Mouse (Mus musculus): ENCODE results near the gene Mog.

DNA sequence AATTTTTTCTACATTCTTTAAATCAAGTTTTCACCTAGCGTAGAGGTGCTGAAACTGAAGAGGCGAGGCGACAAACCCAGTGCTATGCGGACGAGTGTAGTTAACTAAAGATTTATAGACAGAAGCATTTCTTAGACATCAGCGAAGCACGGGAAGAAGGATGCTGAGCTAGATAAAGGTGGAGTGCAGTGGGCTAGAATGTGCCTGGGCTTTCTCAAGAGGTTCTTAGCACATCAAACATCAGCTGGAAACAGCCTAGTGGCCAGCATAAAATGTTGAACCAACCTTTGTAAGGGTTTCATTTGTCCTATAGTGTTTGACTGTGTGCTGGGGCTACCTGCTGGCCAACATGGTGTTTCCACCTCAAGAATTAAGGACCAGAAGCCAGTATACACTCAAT is 22.3 kb downstream of the Mog start, which contains the start of gene Zfp57:
- TF ChIP-seq MYOG (IDR thresholded peaks at IDR 0.05; ENCODE audit: control insufficient read depth, extremely low read depth, insufficient read length) (no peak), CTCF (IDR thresholded peaks at IDR 0.05; ENCODE audit: control insufficient read depth, insufficient read depth, insufficient read length) (no peak)
